ENCODE assay signal across 11 mouse cellular contexts in genomic region chr13:45778171-45778570, GRCm38 (mm10).
A peak's percentile ranks its signal among the peaks of the same experiment; 100 is the strongest.
DNase-seq lines count a peak whose midpoint lies in the region; ATAC-seq and TF ChIP-seq lines count a peak whose summit lies in the region.
"Had no signal": no experiment of that assay in that cellular context is flagged by ENCODE, and none has a peak within 500 bp of the region (broad histone marks: within the 10 kb centered on the region; RNA-seq: fewer than 3 reads in every experiment).

No protein-coding gene starts in this region.

- H3K4me2 ChIP-seq in forebrain, embryonic 14.5 days (ENCODE audit: low read length): no peak overlapping the region
- H3K4me2 ChIP-seq in forebrain, embryonic 13.5 days: no peak overlapping the region
- H3K4me2 ChIP-seq in limb, embryonic 11.5 days (ENCODE audit: low read depth, severe bottlenecking): no peak overlapping the region
- no peak overlapping the region for H3K4me2 ChIP-seq in intestine, postnatal 0 days (replicated peaks; ENCODE audit: low read depth)

- no peak overlapping the region for H3K4me3 ChIP-seq in forebrain, embryonic 14.5 days (ENCODE audit: low read depth, low read length)
- no peak overlapping the region for H3K4me3 ChIP-seq in forebrain, embryonic 13.5 days
- no peak overlapping the region for H3K4me3 ChIP-seq in limb, embryonic 11.5 days (ENCODE audit: low read depth, low read length)
- no peak overlapping the region for H3K4me3 ChIP-seq in intestine, postnatal 0 days (ENCODE audit: low read depth, low read length)
- H3K4me3 ChIP-seq: heart, embryonic 10.5 days had no signal

- DNase-seq in forebrain, embryonic 14.5 days (ENCODE audit: low spot score): peak; percentile 37
- peak; percentile 19 for DNase-seq in retina, postnatal 1 day
- DNase-seq in retina, embryonic 14.5 days (ENCODE audit: low spot score): no peak
- no peak for DNase-seq in limb, embryonic 11.5 days (ENCODE audit: low spot score)
- no peak for DNase-seq in cerebellum, adult 18-20 months
- DNase-seq in ovary, postnatal 10 days (ENCODE audit: low spot score): no peak
- DNase-seq: kidney, postnatal 4 days; lung, postnatal 14 days had no signal

- no peaks in the 10 kb centered on the region for H3K27me3 ChIP-seq in forebrain, embryonic 14.5 days (replicated peaks; ENCODE audit: control insufficient read depth, insufficient read depth, low read length)
- H3K27me3 ChIP-seq in forebrain, embryonic 13.5 days: no peaks in the 10 kb centered on the region
- no peaks in the 10 kb centered on the region for H3K27me3 ChIP-seq in limb, embryonic 11.5 days (ENCODE audit: control insufficient read depth, insufficient read depth, low read length)
- no peaks in the 10 kb centered on the region for H3K27me3 ChIP-seq in intestine, postnatal 0 days (replicated peaks; ENCODE audit: control insufficient read depth, insufficient read depth, low read length)

- H3K36me3 ChIP-seq in forebrain, embryonic 14.5 days (ENCODE audit: control insufficient read depth, insufficient read depth, low read length): no peaks in the 10 kb centered on the region
- no peaks in the 10 kb centered on the region for H3K36me3 ChIP-seq in forebrain, embryonic 13.5 days (ENCODE audit: poor library complexity, severe bottlenecking)
- H3K36me3 ChIP-seq in limb, embryonic 11.5 days (ENCODE audit: control insufficient read depth, insufficient read depth, low read length): no peaks in the 10 kb centered on the region
- H3K36me3 ChIP-seq in intestine, postnatal 0 days (ENCODE audit: control insufficient read depth, insufficient read depth): no peaks in the 10 kb centered on the region
- H3K36me3 ChIP-seq: heart, embryonic 10.5 days had no signal

- 15% methylated on average over 9 of the region's 9 CpGs for WGBS in forebrain, embryonic 14.5 days
- 21% methylated on average over 9 of the region's 9 CpGs for whole genome bisulfite sequencing in forebrain, embryonic 13.5 days
- WGBS in limb, embryonic 11.5 days: 37% methylated on average over 9 of the region's 9 CpGs
- WGBS in intestine, postnatal 0 days: 37% methylated on average over 9 of the region's 9 CpGs

- no peak for TF ChIP-seq CTCF in intestine, postnatal 0 days (IDR thresholded peaks at IDR 0.05; ENCODE audit: low read depth)

- no peak for ATAC-seq in forebrain, embryonic 14.5 days
- no peak for ATAC-seq in forebrain, embryonic 13.5 days
- no peak for ATAC-seq in limb, embryonic 11.5 days (ENCODE audit: insufficient number of reproducible peaks, low FRiP score, low TSS enrichment, low read depth)
- ATAC-seq in intestine, postnatal 0 days: no peak

- no peak overlapping the region for H3K27ac ChIP-seq in forebrain, embryonic 14.5 days (ENCODE audit: low read depth, low read length)
- H3K27ac ChIP-seq in forebrain, embryonic 13.5 days: no peak overlapping the region
- peak overlapping the region; percentile 61 for H3K27ac ChIP-seq in limb, embryonic 11.5 days (replicated peaks; ENCODE audit: low read depth, low read length)
- no peak overlapping the region for H3K27ac ChIP-seq in intestine, postnatal 0 days (ENCODE audit: low read depth, low read length)
- H3K27ac ChIP-seq: heart, embryonic 10.5 days had no signal

- H3K9ac ChIP-seq in forebrain, embryonic 14.5 days (ENCODE audit: low read length): 0 out of 2 replicates have a peak overlapping the region, but pooled peaks have one; percentile 9
- no peak overlapping the region for H3K9ac ChIP-seq in forebrain, embryonic 13.5 days
- H3K9ac ChIP-seq in limb, embryonic 11.5 days (ENCODE audit: low read length): no peak overlapping the region
- no peak overlapping the region for H3K9ac ChIP-seq in intestine, postnatal 0 days (ENCODE audit: low read depth, low read length)

- H3K4me1 ChIP-seq in forebrain, embryonic 14.5 days (ENCODE audit: control insufficient read depth, insufficient read depth, low read length): no peaks in the 10 kb centered on the region
- H3K4me1 ChIP-seq in forebrain, embryonic 13.5 days: peaks cover 16% of the 10 kb centered on the region
- no peaks in the 10 kb centered on the region for H3K4me1 ChIP-seq in limb, embryonic 11.5 days (ENCODE audit: control insufficient read depth, insufficient read depth, low read length)
- H3K4me1 ChIP-seq in intestine, postnatal 0 days (replicated peaks; ENCODE audit: control insufficient read depth, insufficient read depth, low read length): no peaks in the 10 kb centered on the region; the same call in 1 of the 2 replicates

- no peaks in the 10 kb centered on the region for H3K9me3 ChIP-seq in forebrain, embryonic 14.5 days (replicated peaks; ENCODE audit: control insufficient read depth, low read length)
- H3K9me3 ChIP-seq in forebrain, embryonic 13.5 days (replicated peaks): peaks cover 7% of the 10 kb centered on the region; the same call in 1 of the 2 replicates
- no peaks in the 10 kb centered on the region for H3K9me3 ChIP-seq in limb, embryonic 11.5 days (ENCODE audit: control insufficient read depth, low read length)
- H3K9me3 ChIP-seq in intestine, postnatal 0 days (ENCODE audit: control insufficient read depth): no peaks in the 10 kb centered on the region
- H3K9me3 ChIP-seq: heart, embryonic 10.5 days had no signal

Comparison
In these comparisons a context has a peak if more than half of its experiments do, and no peak if none do; other contexts are left out.
1. DNase-seq: peak in forebrain, embryonic 14.5 days (single experiment) and retina, postnatal 1 day (single experiment); none in retina, embryonic 14.5 days (single experiment), limb, embryonic 11.5 days (single experiment), cerebellum, adult 18-20 months (0 of 2) and ovary, postnatal 10 days (single experiment).